Mouse (Mus musculus) CD4-positive naive resting alpha-beta T cell, adult 57 days (primary cell): ENCODE measurements around the gene Brs3. TPM values are rescaled to one million over a fixed set of nuclear protein-coding genes. Genes with fewer than 3 reads are reported as not detected.

ENCODE experiments used
- total RNA-seq: library from RNA; stranded (reverse); gene quantifications from one replicate; pipeline ENCODE4 v1.2.4, GENCODE M21; 2023

Gene Brs3
- not detected for total RNA-seq

DNA sequence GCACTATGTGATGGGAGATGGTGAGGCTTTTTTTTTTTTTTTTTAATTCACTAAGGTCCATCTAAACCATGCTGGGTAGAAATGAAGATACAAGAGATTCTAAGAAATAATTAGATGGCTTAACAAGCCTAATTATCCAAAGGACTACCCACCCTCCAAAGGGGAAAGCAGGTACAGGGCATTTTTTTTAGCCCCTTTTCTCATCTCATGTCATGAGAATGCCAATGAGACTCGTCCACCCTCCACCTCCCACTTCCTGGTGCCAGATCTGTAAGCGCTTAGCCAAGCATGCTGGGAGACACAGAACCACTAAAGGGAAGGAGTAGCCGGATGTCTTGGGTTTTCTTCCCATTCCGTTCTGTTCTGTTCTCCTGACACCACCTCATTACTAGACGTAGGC, at the start of gene Brs3:
Gene Brs3 (plus strand): TSS at position 301 of the 400 bp plus-strand sequence.

DNA sequence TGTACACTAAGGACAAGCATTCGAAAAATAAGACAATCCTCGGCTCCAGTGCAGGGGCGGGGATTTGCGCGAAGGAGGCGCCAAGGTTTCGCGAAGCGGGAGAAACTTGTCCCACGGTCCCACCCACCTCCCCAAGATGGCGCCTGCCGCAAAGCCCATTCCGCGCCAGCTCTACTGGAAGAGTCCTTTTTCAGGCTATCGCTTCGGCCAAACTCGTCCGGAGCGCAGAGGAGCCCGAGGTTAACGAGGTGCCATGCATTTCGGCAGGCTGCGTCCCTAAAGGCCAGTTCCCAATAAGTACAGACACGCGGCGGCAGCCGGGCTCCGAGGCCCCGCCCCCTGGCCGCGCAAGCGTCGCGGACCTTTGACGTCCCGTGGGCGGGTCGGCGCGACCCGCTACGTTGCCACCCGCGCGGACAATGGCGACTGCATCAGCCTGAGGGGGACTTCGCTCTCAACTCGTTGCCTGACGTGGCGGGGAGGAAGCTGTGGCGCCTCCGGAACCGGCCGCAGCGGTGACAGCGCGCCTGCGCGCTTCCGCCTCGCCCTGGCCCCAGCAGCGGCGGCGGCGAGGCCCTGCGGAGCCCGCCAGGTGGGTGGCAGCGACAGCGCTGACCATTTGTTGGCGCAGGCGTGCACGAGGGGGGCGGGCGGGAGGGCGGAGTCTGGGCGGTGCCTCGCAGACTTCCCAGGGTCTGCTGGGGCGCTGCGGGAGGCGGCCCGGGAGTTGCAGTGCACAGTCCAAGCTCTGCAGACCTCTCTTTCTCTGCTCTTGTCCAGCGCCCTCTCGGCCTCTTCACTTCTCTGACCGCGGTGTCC, 10.5 kb downstream of the Brs3 start, which contains the start of gene Htatsf1:
Gene Htatsf1 (plus strand): TSS at position 410 of the 819 bp plus-strand sequence.

DNA sequence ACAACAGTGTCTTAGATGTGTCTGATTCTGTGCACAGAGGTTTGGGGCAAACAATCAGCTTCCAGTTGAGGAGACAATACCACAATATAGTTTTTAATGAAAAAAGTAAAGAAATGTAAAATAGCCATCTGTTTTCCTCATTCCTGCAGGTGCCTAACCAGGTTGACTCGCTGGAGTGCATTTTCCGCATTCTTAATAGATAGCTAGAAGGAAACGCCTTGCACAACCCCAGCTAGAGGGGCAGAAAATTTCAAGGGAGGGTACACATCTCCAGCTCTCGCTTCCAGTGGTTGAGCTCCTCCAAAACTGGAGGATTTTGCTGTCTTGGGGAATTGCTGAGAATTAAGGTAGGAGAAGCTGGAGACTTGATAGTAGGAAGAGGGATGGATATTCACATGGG, 44.9 kb downstream of the Brs3 start, which contains the start of gene Vgll1:
Gene Vgll1 (plus strand): TSS at position 301 of the 400 bp plus-strand sequence.

Other genes with a start within 250 kb of the Brs3 start
- gene Map7d3, start 220.7 kb upstream of the Brs3 start, total RNA-seq, result not detected
- not detected for gene Adgrg4, start 172.9 kb upstream of the Brs3 start, total RNA-seq
- gene Htatsf1, start 10.5 kb downstream of the Brs3 start, total RNA-seq, result 48.2 TPM
- gene Vgll1, start 45.0 kb downstream of the Brs3 start, total RNA-seq, result not detected
- 108 TPM for gene Cd40lg, start 169.1 kb downstream of the Brs3 start, total RNA-seq